Mouse (Mus musculus): Measurements from ENCODE around the gene Agl.
"Not testable (repeated sequence)": the region's sequence is repeated elsewhere in the genome, so short reads cannot be mapped to it uniquely, and the experiment has no call there.

Gene Agl

DNA sequence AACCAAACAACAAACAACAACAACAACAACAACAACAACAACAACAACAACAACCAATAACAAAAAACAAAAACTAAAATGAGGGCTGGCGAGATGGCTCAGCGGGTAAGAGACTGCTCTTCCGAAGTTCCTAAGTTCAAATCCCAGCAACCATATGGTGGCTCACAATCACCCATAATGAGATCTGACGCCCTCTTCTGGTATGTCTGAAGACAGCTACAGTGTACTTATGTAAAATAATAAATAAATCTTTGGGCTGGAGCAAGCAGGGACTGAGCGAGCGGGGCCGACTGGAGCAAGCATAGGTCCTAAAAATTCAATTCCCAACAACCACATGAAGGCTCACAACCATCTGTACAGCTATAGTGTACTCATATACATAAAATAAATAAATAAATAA is 60.3 kb downstream of the Agl start:
- not testable (repeated sequence) for DNase-seq (ENCODE audit: low spot score)

DNA sequence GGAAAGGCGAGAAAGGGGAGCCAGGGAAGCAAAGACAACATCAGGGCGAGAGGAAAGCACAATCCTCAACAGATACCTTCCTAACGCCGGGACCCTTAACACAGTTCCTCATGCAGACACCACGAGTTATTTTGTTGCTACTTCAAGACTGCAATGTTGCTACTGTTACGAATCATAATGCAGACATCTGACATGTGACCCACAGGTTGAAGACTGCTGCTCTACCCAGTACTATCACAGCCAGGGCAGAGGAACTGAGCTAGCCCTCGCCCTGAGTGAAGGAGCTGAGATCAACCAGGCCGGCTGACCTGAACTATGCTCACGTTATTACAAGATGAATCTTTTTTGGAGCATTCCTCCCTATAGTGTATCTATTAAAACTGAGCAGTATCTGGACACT is 67.0 kb downstream of the Agl start:
- DNase-seq (ENCODE audit: low spot score), result no peak

GRCm38 (mm10) chr3:116740106-116740505 is 67.9 kb downstream of the Agl start:
- DNase-seq (ENCODE audit: low spot score), result no peak

- DNase-seq (ENCODE audit: low spot score), result no peak
Observed at GRCm38 (mm10) chr3:116737326-116737731, 70.6 kb downstream of the Agl start.

DNA sequence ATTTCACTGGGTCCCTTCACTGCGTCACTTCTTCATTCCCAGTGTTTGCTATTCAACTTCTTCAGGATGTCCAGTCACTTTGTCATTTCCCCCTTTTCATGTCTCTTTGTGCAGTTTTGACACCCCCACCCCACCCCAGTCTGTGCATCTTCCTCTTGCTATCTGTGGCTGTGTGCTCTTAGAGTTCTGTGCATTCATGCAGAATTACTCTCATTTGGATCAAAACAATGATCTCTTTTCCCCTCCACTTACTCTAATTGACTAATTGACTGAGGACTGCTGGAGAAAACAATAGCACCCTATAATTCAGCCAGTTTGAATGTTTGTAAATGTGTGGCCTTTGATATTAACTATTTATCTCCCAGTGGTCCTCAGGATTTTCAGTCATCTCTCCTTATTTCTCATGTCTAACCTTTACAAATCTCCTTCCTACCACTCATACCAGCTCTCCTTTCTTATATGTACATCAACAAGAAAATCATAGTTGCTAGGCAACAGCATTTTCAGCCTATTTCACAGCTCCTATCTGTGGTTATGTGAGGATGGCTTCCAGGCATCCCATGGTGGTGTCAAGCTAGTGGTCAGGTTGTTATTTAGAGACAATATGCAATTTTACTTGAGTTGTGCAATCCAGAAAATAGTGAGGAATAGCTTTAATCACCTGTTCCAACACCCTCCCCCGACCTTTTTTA is 78.3 kb downstream of the Agl start:
- no peak for DNase-seq (ENCODE audit: low spot score)

- no peak for DNase-seq (ENCODE audit: low spot score)
Observed at GRCm38 (mm10) chr3:116726807-116727206, 81.2 kb downstream of the Agl start.

- DNase-seq (ENCODE audit: low spot score), result no peak
Observed at GRCm38 (mm10) chr3:116723496-116724481, 84.2 kb downstream of the Agl start.

- no peak for DNase-seq (ENCODE audit: low spot score)
Observed at GRCm38 (mm10) chr3:116722980-116723379, 85.0 kb downstream of the Agl start.

GRCm38 (mm10) chr3:116718951-116719350 is 89.0 kb downstream of the Agl start:
- no peak for DNase-seq (ENCODE audit: low spot score)

GRCm38 (mm10) chr3:116713031-116713430 is 94.9 kb downstream of the Agl start:
- no peak for DNase-seq (ENCODE audit: low spot score)

DNA sequence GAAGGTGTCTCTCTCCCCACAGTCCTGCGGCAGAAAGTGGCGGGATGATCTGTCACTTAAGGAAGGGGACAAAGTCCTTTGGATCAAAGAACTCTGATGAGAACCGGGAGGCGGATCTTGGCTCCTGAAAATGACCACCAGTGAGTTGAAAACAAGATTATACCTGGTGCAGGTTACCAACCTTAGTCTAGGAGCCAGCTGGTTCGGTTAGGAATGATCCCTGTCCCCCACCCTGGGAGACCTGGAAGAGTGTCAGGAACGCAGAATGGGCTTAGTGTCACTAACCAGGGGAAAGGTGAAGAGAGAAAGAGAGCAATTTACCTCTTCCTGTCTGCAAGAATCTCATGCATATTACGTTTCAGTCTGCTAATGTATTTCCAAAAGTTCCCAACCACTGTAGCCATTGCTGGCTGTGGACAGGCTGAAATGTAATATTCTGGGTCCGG is 95.5 kb downstream of the Agl start, which contains the start of gene Slc35a3:
TSS of gene Slc35a3 (minus strand) at position 396 of the 446 bp plus-strand sequence.
- no peak for DNase-seq (ENCODE audit: low spot score)

DNA sequence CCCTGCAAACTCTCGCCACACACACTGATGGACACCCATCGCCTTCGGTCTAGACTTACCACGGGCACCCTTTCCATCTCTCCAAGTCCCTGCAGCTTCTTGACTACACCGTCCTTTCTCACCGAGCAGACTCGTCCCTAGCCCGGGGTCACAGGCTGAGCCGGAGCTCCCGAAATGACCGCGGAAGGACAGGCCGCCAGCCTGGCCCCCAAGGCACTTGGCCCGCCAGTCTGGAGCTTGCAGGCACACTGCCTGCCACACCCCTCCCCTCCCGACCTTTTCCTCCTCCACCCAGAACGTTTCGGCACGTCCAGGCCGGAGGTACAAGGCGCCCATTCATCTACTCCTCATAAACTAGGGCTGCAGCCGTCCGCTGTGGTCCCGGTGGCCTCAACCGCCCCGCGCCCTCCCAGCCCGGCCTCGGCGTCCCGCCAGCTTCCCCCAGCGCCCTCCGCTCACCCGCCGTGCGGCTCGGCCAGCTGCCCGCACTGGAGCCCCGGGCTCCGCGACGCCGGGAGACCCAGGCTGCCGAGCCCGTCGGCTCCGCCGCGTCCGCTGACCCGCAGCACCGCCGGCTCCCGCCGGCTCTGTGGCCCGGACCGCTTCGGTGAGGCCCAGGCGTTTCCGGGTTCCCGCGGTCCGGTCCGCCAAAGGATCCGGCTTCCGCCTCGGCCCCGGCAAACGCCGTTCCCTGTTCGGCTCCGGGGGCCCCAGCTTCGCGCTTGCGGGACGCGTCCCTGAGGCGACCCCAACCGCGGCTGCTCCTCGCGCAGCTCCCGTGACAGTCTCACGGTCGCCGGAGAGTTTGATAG is 96.1 kb downstream of the Agl start:
- DNase-seq (ENCODE audit: low spot score), result peak; percentile 81

- no peak for DNase-seq (ENCODE audit: low spot score)
Observed at GRCm38 (mm10) chr3:116710941-116711340, 97.0 kb downstream of the Agl start.

DNA sequence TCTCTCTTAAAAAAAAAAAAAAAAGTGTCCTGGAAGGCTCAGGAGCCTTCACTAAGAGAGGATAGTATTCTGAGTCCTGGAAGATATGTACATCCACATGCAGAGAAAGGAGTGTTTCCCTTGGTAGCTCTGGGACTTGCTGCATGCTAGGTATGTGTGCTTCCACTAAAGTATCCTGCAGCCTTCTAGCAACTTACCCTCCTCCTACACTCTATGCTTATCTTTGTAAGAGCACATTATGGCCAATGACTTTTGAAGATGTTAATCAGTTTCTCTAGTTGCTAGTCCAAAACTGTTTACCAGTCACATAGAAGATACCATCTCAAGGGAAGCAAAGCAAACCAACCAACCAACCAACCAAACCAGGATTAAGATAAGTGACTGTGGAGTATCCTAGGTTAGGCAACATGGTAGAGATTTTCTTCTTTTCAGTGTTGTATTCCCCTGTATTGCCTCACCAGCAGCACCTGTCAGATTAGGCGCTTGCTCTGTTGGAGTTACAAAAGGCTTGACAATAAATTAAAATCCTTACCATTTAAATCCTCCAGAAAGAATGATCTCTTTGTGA is 102.2 kb downstream of the Agl start:
- DNase-seq (ENCODE audit: low spot score), result no peak

DNA sequence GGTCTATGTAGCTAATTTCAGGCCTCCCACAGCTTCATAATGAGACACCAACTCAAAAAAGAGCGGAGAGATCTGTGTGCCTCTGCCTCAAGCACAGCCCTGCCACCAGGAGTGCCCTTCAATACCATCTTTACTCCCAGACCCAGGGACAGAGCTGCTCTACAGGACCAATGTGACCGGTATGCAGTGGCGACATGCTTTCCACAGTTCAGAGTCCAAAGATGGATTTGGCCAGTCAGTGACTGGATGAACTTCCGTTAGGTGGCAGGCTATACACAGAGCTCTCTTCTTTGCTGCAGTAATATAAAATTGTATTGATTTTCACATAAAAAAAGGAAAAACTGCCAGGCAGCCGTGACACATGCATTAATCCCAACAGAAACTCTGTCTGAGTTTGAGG is 104.1 kb downstream of the Agl start:
- DNase-seq (ENCODE audit: low spot score), result peak; percentile 14

- no peak for DNase-seq (ENCODE audit: low spot score)
Observed at GRCm38 (mm10) chr3:116702647-116703272, 105.2 kb downstream of the Agl start.

DNA sequence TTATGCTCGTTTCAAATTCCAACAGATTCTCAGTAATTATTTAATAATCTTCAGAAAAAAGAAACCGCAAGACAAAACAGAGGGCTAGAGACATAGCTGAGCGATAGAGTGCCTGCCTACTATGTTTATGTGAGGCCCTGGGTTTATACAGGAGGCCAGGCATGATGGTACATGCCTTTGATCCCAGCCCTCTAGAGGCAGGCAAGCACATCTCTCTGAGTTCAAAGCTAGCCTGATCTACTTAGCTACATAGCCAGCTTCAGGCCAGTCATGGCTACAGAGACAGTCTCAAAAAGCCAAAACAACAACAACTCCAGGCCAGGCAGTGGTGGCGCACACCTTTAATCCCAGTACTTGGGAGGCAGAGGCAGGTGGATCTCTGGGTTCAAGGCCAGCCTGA is 106.4 kb downstream of the Agl start:
- no peak for DNase-seq (ENCODE audit: low spot score)

DNA sequence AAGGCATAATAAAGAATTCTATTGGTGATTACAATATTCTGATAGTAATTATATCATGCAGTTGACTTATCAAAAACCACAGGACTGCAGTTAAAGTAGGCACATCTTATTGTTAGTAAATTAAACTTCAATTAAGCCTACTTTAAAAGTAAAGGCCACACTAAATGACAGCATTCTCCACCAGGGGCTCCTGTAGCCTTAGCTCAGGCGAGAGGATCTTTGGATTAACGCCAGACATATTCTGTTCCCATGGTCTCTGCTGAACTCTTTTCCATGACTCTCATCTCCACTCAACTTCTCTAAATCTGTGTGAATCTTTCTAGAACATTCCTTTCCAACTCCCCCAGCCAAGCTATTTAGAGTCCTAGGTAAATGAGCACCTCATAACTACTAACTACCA is 109.2 kb downstream of the Agl start:
- DNase-seq (ENCODE audit: low spot score), result no peak

DNA sequence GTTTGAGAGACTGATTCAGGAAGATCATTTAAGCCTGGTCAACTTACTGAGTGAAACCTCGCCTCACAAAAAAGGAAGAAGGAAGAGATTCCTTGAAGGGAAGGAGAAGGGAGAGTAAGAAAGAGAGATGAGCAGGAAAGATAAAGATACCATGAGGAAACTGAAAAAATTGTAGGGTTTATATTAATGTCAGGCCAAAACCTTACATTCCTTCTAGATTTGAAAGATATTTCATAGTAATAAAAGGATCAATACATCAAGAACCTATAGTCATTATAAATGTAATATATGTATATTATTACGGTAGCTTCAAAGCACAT is 112.3 kb downstream of the Agl start:
- DNase-seq (ENCODE audit: low spot score), result no peak

DNA sequence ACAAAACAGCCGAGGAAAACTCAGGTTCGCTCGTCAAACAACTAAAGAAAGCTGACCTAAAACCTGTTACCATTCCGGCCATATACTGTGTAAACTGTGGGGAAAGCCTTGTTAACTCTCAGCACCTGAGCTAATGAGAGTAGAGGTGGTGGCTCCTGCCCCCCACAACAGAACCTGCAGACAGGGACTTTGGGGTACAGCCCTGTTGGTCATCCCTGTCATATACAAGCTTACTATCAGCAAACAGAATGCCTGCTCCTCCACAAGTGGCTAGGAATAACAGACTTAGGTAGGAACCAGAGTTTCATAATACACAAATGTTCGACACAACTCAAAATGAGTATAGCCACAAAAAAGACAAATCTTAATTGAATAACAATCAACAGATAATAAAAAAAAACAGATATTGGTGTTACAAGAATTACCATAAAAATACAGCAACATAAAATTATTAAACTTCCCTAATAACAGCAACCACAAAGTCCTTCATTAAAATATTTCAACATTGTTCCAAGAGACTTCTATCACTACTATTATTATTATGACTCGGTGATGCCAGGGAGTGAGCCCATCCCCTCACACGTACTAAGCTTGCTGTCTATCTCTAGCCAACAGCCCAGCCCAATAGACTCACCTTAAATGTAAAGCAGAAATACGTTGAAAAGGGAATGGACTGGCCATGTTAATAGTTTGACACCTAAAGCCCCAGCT is 112.9 kb downstream of the Agl start:
- no peak for DNase-seq (ENCODE audit: low spot score)

- DNase-seq (ENCODE audit: low spot score), result no peak
Observed at GRCm38 (mm10) chr3:116694312-116694711, 113.7 kb downstream of the Agl start.
